Mouse (Mus musculus) forebrain, embryonic 15.5 days (tissue): ENCODE data around the gene Prrc2c. TPM values are rescaled to one million over a fixed set of nuclear protein-coding genes. Genes with fewer than 3 reads are reported as not detected.
"Not testable (repeated sequence)": the region's sequence is repeated elsewhere in the genome, so short reads cannot be mapped to it uniquely, and the experiment has no call there.

Source experiments
- ATAC-seq: fragments of 200-750 bp; cut with Nextera tagmentation; replicated peaks from 2 replicates; pipeline ENCODE4 v1.8.0; 2017; ENCODE audit warnings: mild to moderate bottlenecking, moderate TSS enrichment, moderate library complexity
- H3K27ac ChIP-seq: fragments of 300-500 bp; sonication (generic); replicated peaks from 2 replicates; pipeline ENCODE4 v1.5.1; 2015; ENCODE audit warnings: mild to moderate bottlenecking, inconsistent platforms
- H3K27me3 ChIP-seq: fragments of 300-500 bp; sonication (generic); 2 replicates; pipeline ENCODE4 v1.6.1; 2015; ENCODE audit warnings: inconsistent platforms
- H3K36me3 ChIP-seq: fragments of 300-500 bp; sonication (generic); 2 replicates; pipeline ENCODE4 v1.6.1; 2015; ENCODE audit warnings: mild to moderate bottlenecking, inconsistent platforms
- H3K4me1 ChIP-seq: fragments of 300-500 bp; sonication (generic); 2 replicates; pipeline ENCODE4 v1.6.1; 2015; ENCODE audit warnings: inconsistent platforms
- H3K4me2 ChIP-seq: fragments of 300-500 bp; sonication (generic); replicated peaks from 2 replicates; pipeline ENCODE4 v1.6.1; 2015; ENCODE audit warnings: mild to moderate bottlenecking, inconsistent platforms
- H3K4me3 ChIP-seq: fragments of 300-500 bp; sonication (generic); 2 replicates; pipeline ENCODE4 v1.5.1; 2015; ENCODE audit warnings: mild to moderate bottlenecking, inconsistent platforms
- H3K9ac ChIP-seq: fragments of 300-500 bp; sonication (generic); replicated peaks from 2 replicates; pipeline ENCODE4 v1.6.1; 2015; ENCODE audit warnings: mild to moderate bottlenecking, inconsistent platforms
- H3K9me3 ChIP-seq: fragments of 300-500 bp; sonication (generic); 2 replicates; pipeline ENCODE4 v1.6.1; 2016; ENCODE audit warnings: inconsistent platforms
- WGBS: fragments of 180-500 bp; shearing (Covaris S2); methylation state at CpG from one replicate; pipeline ENCODE4 v1.1.7; 2015; ENCODE audit warnings: mixed read lengths; 5-methylcytosine and 5-hydroxymethylcytosine counted together
- polyA plus RNA-seq: library from polyadenylated mRNA; unstranded; fragments of >200 nt; fragmentation: Nextera tagmentation; extraction: Ambion mirVana; gene quantifications from 2 replicates; pipeline ENCODE4 v1.2.1, GENCODE M21; 2015

The Prrc2c gene
- 135 and 141 TPM in 2 replicates for polyA plus RNA-seq

GRCm38 (mm10) chr1:162740401-162740835 is at the start of gene Prrc2c:
Gene Prrc2c (minus strand): TSS chr1:162740556.
- peak within 1 kb of the TSS; percentile 99 for H3K27ac ChIP-seq
- no peaks in the 10 kb centered on the region for H3K27me3 ChIP-seq
- H3K4me3 ChIP-seq: peak within 1 kb of the TSS; percentile 74
- peak within 1 kb of the TSS; percentile 85 for H3K4me2 ChIP-seq
- peak; percentile 97 for ATAC-seq
- no peaks in the 10 kb centered on the region for H3K36me3 ChIP-seq
- peak within 1 kb of the TSS; percentile 92 for H3K9ac ChIP-seq
- H3K4me1 ChIP-seq: peaks cover 26% of the 10 kb centered on the region
- 0% methylated on average over 36 of the region's 36 CpGs for WGBS
- H3K9me3 ChIP-seq: no peaks in the 10 kb centered on the region

- no peak overlapping the region for H3K27ac ChIP-seq
- ATAC-seq: peak; percentile 60
- WGBS: 66% methylated on average over 4 of the region's 4 CpGs
These were observed 44.9 kb upstream of the Prrc2c start for GRCm38 (mm10) chr1:162785222-162785621.

GRCm38 (mm10) chr1:162783669-162784248 is 43.4 kb upstream of the Prrc2c start:
- no peaks in the 10 kb centered on the region for H3K27me3 ChIP-seq
- 81% methylated on average over 7 of the region's 7 CpGs for WGBS
- no peaks in the 10 kb centered on the region for H3K9me3 ChIP-seq
- no peak overlapping the region for H3K4me3 ChIP-seq
- H3K9ac ChIP-seq: no peak overlapping the region
- ATAC-seq: no peak
- no peak overlapping the region for H3K27ac ChIP-seq
- no peaks in the 10 kb centered on the region for H3K36me3 ChIP-seq
- H3K4me2 ChIP-seq: no peak overlapping the region
- H3K4me1 ChIP-seq: no peaks in the 10 kb centered on the region

More at GRCm38 (mm10) chr1:162785222-162785621, 44.9 kb upstream of the Prrc2c start:
- H3K9me3 ChIP-seq: no peaks in the 10 kb centered on the region
- no peak overlapping the region for H3K4me2 ChIP-seq
- H3K9ac ChIP-seq: no peak overlapping the region
- H3K4me3 ChIP-seq: no peak overlapping the region
- H3K36me3 ChIP-seq: no peaks in the 10 kb centered on the region
- no peaks in the 10 kb centered on the region for H3K4me1 ChIP-seq
- no peaks in the 10 kb centered on the region for H3K27me3 ChIP-seq

GRCm38 (mm10) chr1:162781035-162781434 is 40.7 kb upstream of the Prrc2c start:
- ATAC-seq, H3K4me1 ChIP-seq, H3K9ac ChIP-seq, H3K36me3 ChIP-seq, H3K4me3 ChIP-seq, H3K9me3 ChIP-seq, H3K27me3 ChIP-seq, H3K27ac ChIP-seq, H3K4me2 ChIP-seq: not testable (repeated sequence)
- WGBS: 89% methylated on average over 2 of the region's 2 CpGs

- no peak overlapping the region for H3K9ac ChIP-seq
- H3K27ac ChIP-seq: no peak overlapping the region
- no peak for ATAC-seq
- no peaks in the 10 kb centered on the region for H3K27me3 ChIP-seq
- H3K4me3 ChIP-seq: no peak overlapping the region
- no peaks in the 10 kb centered on the region for H3K9me3 ChIP-seq
- 88% methylated on average over 5 of the region's 5 CpGs for WGBS
- no peaks in the 10 kb centered on the region for H3K4me1 ChIP-seq
- no peaks in the 10 kb centered on the region for H3K36me3 ChIP-seq
- H3K4me2 ChIP-seq: no peak overlapping the region
These were observed 37.7 kb upstream of the Prrc2c start for GRCm38 (mm10) chr1:162777943-162778538.

- Histone ChIP-seq H3K36me3 (no peaks in the 10 kb centered on the region), H3K4me3 (no peak overlapping the region), H3K27me3 (no peaks in the 10 kb centered on the region), H3K9me3 (no peaks in the 10 kb centered on the region), H3K4me2 (no peak overlapping the region), H3K4me1 (no peaks in the 10 kb centered on the region), H3K9ac (no peak overlapping the region), H3K27ac (no peak overlapping the region)
- WGBS: 56% methylated on average over 4 of the region's 4 CpGs
- ATAC-seq: peak; percentile 90
These were observed 33.3 kb upstream of the Prrc2c start for GRCm38 (mm10) chr1:162773661-162774060.

- Histone ChIP-seq H3K4me1 (no peaks in the 10 kb centered on the region), H3K4me3 (no peak overlapping the region), H3K4me2 (no peak overlapping the region), H3K27me3 (no peaks in the 10 kb centered on the region), H3K9me3 (no peaks in the 10 kb centered on the region), H3K36me3 (no peaks in the 10 kb centered on the region), H3K27ac (no peak overlapping the region), H3K9ac (no peak overlapping the region)
- no peak for ATAC-seq
- WGBS: 59% methylated on average over 4 of the region's 4 CpGs
These were observed 31.4 kb upstream of the Prrc2c start for GRCm38 (mm10) chr1:162771617-162772360.

GRCm38 (mm10) chr1:162752009-162752408 is 11.7 kb upstream of the Prrc2c start:
- Histone ChIP-seq H3K27ac (no peak overlapping the region), H3K9ac (no peak overlapping the region), H3K27me3 (no peaks in the 10 kb centered on the region), H3K4me3 (no peak overlapping the region), H3K9me3 (no peaks in the 10 kb centered on the region), H3K36me3 (no peaks in the 10 kb centered on the region), H3K4me2 (no peak overlapping the region), H3K4me1 (no peaks in the 10 kb centered on the region)
- 94% methylated on average over 6 of the region's 6 CpGs for WGBS
- no peak for ATAC-seq

- 78% methylated on average over 7 of the region's 7 CpGs for WGBS
- no peaks in the 10 kb centered on the region for H3K36me3 ChIP-seq
- no peaks in the 10 kb centered on the region for H3K9me3 ChIP-seq
- H3K9ac ChIP-seq: no peak overlapping the region
- H3K4me3 ChIP-seq: no peak overlapping the region
- no peaks in the 10 kb centered on the region for H3K27me3 ChIP-seq
- H3K27ac ChIP-seq: no peak overlapping the region
- no peak overlapping the region for H3K4me2 ChIP-seq
- ATAC-seq: no peak
- no peaks in the 10 kb centered on the region for H3K4me1 ChIP-seq
These were observed 9.3 kb upstream of the Prrc2c start for GRCm38 (mm10) chr1:162749607-162750006.

GRCm38 (mm10) chr1:162748761-162749160 is 8.4 kb upstream of the Prrc2c start:
- no peaks in the 10 kb centered on the region for H3K27me3 ChIP-seq
- ATAC-seq: no peak
- no peak overlapping the region for H3K9ac ChIP-seq
- H3K36me3 ChIP-seq: no peaks in the 10 kb centered on the region
- WGBS: 85% methylated on average over 5 of the region's 5 CpGs
- no peak overlapping the region for H3K27ac ChIP-seq
- no peak overlapping the region for H3K4me2 ChIP-seq
- no peak overlapping the region for H3K4me3 ChIP-seq
- H3K9me3 ChIP-seq: no peaks in the 10 kb centered on the region
- H3K4me1 ChIP-seq: no peaks in the 10 kb centered on the region

GRCm38 (mm10) chr1:162739831-162740394 is 443 bp downstream of the Prrc2c start:
- peak; percentile 92 for ATAC-seq
- 0% methylated on average over 58 of the region's 58 CpGs for WGBS

GRCm38 (mm10) chr1:162739406-162739805 is 950 bp downstream of the Prrc2c start:
- Histone ChIP-seq H3K27me3 (no peaks in the 10 kb centered on the region), H3K4me1 (peaks cover 26% of the 10 kb centered on the region), H3K9ac (peak overlapping the region; percentile 92), H3K4me2 (peak overlapping the region; percentile 85), H3K36me3 (no peaks in the 10 kb centered on the region), H3K27ac (peak overlapping the region; percentile 99), H3K4me3 (peak overlapping the region; percentile 74), H3K9me3 (no peaks in the 10 kb centered on the region)
- ATAC-seq: no peak
- 1% methylated on average over 10 of the region's 10 CpGs for WGBS

More at GRCm38 (mm10) chr1:162739831-162740394, 443 bp downstream of the Prrc2c start:
- peaks cover 26% of the 10 kb centered on the region for H3K4me1 ChIP-seq
- H3K9ac ChIP-seq: peak overlapping the region; percentile 92
- no peaks in the 10 kb centered on the region for H3K27me3 ChIP-seq
- H3K36me3 ChIP-seq: no peaks in the 10 kb centered on the region
- H3K4me2 ChIP-seq: peak overlapping the region; percentile 85
- no peaks in the 10 kb centered on the region for H3K9me3 ChIP-seq
- peak overlapping the region; percentile 99 for H3K27ac ChIP-seq
- peak overlapping the region; percentile 74 for H3K4me3 ChIP-seq
